Mouse (Mus musculus) left cerebral cortex, postnatal 14 days (tissue): ENCODE measurements at regions not wholly inside any gene's neighbourhood (a gene's known extent, or its start where the extent isn't known, plus 50 kb on each side); places are given as distances from the start of the nearest gene placed in this dataset.
"Not testable (repeated sequence)": the region's sequence is repeated elsewhere in the genome, so short reads cannot be mapped to it uniquely, and the experiment has no call there.

Experiments used
- DNase-seq, 2 experiments: peaks; one replicate each; pipeline ENCODE4 v3.0.0; 2021 to 2022; ENCODE audit warnings: low spot score in 2 of 2, mixed read lengths in 1 of 2
- intact Hi-C: fragments of 180-260 bp; cut with DNase I; formaldehyde crosslinking; loops from one replicate; pipeline ENCODE4 v1.15.1; 2025

- DNase-seq, intact Hi-C loops: not testable (repeated sequence)
Measured at GRCm38 (mm10) chr13:50564691-50565090, 78.3 kb upstream of the Gm904 start.

GRCm38 (mm10) chr13:50578916-50579315, 64.1 kb upstream of the Gm904 start:
- intact Hi-C loops, DNase-seq: not testable (repeated sequence)

- DNase-seq = not testable (repeated sequence)
- intact Hi-C loops = loop anchor here (5.0 kb wide), 1 partner anchor 53 kb away; no protein-coding TSS in a partner anchor
Measured at GRCm38 (mm10) chr13:50590388-50590787, 52.6 kb upstream of the Gm904 start.
